Mouse (Mus musculus): ENCODE measurements around the gene Ppm1k.
"Not testable (repeated sequence)": the region's sequence is repeated elsewhere in the genome, so short reads cannot be mapped to it uniquely, and the experiment has no call there.

Ppm1k gene

GRCm38 (mm10) chr6:57531441-57531840 lies 3.8 kb downstream of the Ppm1k start:
- no peak for DNase-seq (ENCODE audit: low read depth)

GRCm38 (mm10) chr6:57531011-57531410 lies 4.3 kb downstream of the Ppm1k start:
- no peak for DNase-seq (ENCODE audit: low read depth)

DNA sequence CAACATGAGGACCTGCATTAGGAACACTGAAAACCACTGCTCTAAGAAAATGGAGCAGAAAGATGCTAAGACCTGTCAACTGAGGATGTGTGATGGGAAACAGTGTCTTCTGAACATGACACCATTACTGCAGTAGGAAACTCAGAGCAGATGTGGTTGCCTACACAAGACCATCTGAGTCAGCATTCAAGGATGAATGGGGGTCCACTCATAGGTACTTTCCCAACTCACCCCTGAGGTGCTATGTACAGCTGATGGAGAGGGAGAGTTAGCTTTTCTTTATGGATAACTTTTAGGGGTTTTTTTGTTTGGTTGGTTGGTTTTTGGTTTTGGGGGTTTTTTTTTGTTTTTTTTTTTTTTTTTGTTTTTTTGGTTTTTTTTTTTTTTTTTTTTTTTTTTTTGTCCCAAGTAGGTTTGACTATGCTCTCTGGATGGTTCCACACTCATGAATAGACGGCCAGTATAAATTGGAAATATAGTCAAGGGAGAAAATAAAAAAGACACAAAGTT lies 5.9 kb downstream of the Ppm1k start:
- DNase-seq (ENCODE audit: low read depth): no peak

- no peak for DNase-seq (ENCODE audit: low read depth)
These were observed 8.3 kb downstream of the Ppm1k start for GRCm38 (mm10) chr6:57526933-57527332.

GRCm38 (mm10) chr6:57524742-57525141 lies 10.5 kb downstream of the Ppm1k start:
- no peak for DNase-seq (ENCODE audit: low read depth)

- no peak for DNase-seq (ENCODE audit: low read depth)
These were observed 14.3 kb downstream of the Ppm1k start for GRCm38 (mm10) chr6:57520749-57521652.

GRCm38 (mm10) chr6:57514035-57514374 lies 21.3 kb downstream of the Ppm1k start:
- DNase-seq (ENCODE audit: low read depth): no peak

GRCm38 (mm10) chr6:57513351-57514034 lies 21.8 kb downstream of the Ppm1k start:
- no peak for DNase-seq (ENCODE audit: low read depth)

GRCm38 (mm10) chr6:57511899-57512298 lies 23.4 kb downstream of the Ppm1k start:
- no peak for DNase-seq (ENCODE audit: low read depth)

DNA sequence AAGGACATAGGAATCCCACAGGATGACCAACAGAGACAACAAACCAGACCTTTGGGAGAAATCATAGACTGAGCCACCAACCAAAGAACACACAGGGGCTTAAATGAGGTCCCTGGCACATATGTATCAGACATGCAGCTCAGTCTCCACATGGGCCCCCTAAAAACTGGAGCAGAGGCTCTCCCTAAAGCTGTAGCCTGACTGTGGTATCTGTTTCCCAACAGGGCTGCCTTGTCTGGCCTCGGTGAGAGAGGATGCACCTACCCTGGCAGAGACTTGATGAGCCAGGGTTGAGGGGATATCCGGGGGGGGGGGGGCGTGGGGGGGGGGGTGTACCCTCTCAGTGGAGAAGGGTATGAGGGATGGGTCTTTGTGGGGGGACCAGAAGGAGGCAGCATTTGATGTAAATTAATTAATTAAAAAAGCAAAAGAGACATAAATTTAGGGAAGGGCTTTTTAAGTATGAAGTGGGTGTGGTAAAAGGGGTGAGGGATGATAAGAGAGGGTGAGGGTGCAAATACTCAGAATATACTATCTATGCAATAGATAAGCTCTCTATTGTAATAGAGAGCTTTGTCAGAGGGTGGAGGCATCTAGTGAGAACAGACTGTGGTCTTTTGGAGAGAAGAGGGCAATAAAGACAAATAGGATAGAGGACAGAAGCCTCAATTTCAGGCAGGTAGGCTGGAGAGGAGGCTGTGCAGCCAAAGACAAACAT lies 31.4 kb downstream of the Ppm1k start:
- DNase-seq (ENCODE audit: low read depth): no peak

GRCm38 (mm10) chr6:57499209-57499608 lies 36.1 kb downstream of the Ppm1k start:
- no peak for DNase-seq (ENCODE audit: low read depth)

DNA sequence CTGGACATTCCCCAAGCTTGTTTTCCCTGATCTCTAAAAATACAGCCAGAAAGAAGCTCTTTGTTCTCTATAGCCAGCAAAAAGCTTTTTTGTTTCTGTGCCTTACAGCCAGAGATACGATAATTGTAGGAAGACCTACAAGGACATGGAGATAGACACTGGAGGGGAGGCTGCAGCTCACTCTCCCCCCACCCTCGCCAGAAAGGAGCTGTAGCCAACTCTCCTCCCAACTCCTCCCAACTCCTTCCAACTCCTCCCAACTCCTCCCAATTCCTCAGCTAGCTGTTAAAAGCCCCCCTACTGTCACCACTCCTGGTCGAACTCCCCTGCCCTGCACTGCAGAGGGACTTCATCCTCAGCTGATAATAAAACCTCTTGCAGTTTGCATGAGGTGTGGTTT lies 67.1 kb downstream of the Ppm1k start:
- DNase-seq (ENCODE audit: low read depth): not testable (repeated sequence)
